Mouse (Mus musculus): ENCODE measurements around the gene Thada.
A peak's percentile ranks its signal among the peaks of the same experiment; 100 is the strongest.
"Not testable (repeated sequence)": the region's sequence is repeated elsewhere in the genome, so short reads cannot be mapped to it uniquely, and the experiment has no call there.

Thada gene

GRCm38 (mm10) chr17:84188374-84188961 is 277.5 kb downstream of the Thada start:
- peak; percentile 90 for DNase-seq (ENCODE audit: extremely low spot score, low spot score)

- DNase-seq (ENCODE audit: extremely low spot score, low spot score), result peak; percentile 96
These were observed 278.2 kb downstream of the Thada start, which contains the start of gene Zfp36l2 for GRCm38 (mm10) chr17:84187727-84188373. Gene Zfp36l2, minus strand, starts transcription at chr17:84187947.

GRCm38 (mm10) chr17:84187264-84187663 is 278.7 kb downstream of the Thada start:
- not testable (repeated sequence) for DNase-seq (ENCODE audit: extremely low spot score, low spot score)

GRCm38 (mm10) chr17:84186451-84187202 is 279.4 kb downstream of the Thada start:
- peak; percentile 77 for DNase-seq (ENCODE audit: extremely low spot score, low spot score)

DNA sequence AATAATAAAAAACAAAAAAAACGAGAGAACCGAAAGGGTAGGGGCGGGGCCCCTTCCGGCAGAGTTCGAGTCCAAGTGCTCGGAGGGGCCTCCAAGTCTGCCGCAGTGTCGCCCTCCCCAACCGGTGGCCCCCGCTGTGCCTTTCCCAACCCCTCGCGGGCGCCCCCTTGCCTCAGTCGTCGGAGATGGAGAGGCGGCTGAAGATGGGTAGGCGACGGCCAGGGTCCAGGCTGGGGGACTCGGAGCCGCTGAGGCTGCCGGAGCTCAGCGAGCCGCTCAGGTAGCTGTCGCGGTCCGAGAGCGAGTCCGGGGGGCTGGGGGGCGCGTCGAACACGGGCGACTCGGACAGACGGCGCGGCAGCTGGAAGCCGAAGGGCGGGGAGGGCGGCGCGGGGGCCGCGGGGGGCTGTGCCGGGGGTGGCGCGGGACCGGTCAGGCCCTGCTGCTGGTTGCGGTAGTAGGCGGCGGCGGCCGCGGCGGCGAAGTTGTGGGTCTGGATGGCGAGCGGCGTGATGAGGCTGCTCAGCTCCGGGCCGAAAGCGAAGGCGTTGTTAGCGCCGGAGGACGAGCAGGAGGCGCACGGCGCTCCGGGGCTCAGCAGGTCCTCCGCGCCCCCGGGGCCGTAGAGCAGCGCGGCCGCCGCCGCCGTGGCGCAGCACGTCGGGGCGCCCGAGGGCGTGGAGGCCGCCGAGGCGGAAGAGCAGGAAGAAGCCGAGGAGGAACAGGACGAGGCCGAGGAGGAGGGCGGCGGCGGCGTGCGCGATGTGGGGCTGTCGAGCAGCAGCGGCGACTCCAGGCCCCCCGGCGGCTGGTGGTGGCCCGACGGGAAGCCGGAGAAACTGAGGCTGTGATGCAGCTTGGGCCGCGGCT is 280.2 kb downstream of the Thada start:
- peak; percentile 74 for DNase-seq (ENCODE audit: extremely low spot score, low spot score)

DNA sequence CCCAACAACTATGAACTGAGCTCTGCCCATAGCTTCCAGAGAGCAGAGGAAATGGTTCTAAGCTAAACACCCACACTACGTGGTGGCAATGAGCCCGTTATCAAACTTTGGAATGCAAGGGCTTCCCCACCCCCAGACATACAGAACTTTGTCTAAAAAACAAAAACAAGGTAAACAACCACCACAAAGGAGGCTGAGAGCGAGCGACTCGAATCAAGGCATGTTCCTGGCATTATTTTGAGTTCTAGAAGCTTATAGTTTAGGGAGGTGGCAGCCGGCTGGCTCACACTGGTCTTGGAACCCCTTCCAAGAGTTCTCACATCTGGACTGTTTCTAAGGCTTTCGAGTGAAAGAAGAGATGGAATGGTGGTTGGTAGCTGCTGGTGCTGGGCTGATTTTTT is 281.0 kb downstream of the Thada start:
- peak; percentile 47 for DNase-seq (ENCODE audit: extremely low spot score, low spot score)

DNA sequence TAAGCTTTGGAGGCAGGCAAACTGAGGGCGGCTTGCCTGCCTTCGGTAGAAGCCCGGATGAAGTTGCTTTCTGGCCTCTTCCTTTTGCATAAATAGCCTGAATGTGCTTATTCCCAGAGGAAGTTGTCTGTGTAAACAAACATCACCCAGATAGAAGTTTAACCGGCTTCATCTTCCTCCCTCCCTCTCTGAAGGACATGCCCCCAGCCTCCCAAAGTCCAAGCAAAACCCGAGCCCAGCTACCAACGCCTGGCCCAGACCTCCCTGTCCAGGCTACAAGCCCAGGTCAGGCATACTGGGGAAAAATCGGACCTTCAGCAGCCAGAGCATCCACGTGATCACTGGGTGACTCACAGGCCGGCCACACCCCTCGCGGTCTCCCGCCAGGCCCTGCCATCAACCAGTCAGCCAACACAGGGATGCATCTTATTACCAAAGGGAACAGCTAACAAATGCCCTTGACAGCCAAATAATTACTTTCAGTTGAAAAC is 282.7 kb downstream of the Thada start:
- DNase-seq (ENCODE audit: extremely low spot score, low spot score), result peak; percentile 84

GRCm38 (mm10) chr17:84182311-84183271 is 283.4 kb downstream of the Thada start:
- DNase-seq (ENCODE audit: extremely low spot score, low spot score), result peak; percentile 70

DNA sequence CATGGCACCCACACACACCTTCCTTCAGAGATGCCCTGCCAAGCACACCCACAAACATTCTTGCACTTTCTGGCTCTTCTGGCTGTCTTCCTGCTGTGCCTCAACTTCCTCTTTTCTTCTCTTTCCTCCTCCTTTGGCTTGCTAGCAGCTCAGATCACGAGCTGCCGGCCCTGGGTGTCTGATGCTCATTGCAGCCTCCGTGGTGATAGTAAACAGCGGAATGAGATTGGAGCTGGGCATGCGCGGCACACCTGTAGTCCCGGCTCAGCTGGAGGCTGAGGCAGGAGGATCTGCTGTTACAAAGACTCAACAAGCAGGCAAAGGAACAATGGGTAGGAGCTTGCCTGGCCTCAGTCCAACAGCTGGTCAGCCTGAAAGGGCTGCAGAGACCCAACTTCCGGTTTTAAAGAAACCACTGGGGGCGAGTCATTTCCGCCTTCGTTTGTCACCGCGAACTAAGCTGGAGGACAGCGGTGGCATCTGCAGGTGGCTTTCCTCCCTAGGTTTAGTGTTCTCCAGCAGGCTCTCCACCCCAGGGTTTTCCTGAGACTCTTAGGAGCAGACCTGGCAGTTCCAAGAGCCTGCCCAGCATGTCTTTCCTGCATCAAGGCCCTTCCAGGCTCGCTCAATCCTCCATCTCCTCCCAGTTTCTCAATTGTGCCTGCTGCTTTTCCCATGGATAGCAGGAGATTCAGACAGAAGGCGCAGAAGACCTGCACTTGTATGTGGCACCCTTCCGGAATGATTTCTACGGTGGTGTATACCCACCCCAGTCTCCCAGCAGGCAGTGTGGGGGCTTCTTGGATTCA is 284.3 kb downstream of the Thada start:
- peak; percentile 36 for DNase-seq (ENCODE audit: extremely low spot score, low spot score)

GRCm38 (mm10) chr17:84180715-84181501 is 285.1 kb downstream of the Thada start:
- DNase-seq (ENCODE audit: extremely low spot score, low spot score), result no peak

- no peak for DNase-seq (ENCODE audit: extremely low spot score, low spot score)
These were observed 286.0 kb downstream of the Thada start for GRCm38 (mm10) chr17:84179973-84180365.

- DNase-seq (ENCODE audit: extremely low spot score, low spot score), result no peak
These were observed 286.7 kb downstream of the Thada start for GRCm38 (mm10) chr17:84179026-84179972.

- DNase-seq (ENCODE audit: extremely low spot score, low spot score), result no peak
These were observed 288.5 kb downstream of the Thada start for GRCm38 (mm10) chr17:84177481-84177880.

DNA sequence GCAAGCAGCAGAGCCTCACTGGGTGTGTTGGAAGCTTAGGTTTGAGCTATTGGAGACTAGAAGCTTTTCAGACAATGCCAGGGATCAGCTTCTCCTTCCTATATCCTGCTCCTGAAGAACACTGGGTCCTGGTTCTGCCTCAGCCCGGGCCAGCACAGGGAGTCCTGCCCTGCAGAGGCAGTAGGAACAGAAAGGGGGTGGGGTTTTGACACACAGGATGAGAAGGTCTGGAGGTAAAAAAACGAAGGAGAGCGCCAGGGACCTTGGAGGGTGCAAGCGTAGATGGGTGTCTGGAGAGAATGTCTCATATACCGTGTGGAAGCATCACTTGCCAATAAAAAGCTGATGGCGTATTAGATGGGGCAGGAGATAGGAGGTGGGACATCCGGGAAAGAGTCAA is 289.6 kb downstream of the Thada start:
- no peak for DNase-seq (ENCODE audit: extremely low spot score, low spot score)

DNA sequence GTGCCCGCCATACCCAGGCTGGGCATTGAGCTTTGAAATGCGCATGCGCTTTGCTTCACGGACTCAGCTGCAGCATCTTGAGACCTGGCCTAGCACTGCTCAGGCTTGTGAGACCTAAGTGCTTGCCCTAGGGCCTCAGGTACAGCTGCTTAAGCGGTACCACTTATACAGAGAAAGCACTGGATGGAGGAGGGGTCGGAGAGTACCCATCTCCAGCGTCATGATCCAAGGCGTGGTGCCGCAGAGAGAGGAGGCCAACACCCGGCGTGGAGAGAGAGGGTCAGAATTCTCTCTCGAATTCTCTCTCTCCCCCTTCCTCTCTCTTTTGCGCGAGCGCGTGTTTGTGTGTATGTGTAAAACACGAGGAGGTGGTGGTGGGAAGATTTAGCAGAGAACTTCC is 290.8 kb downstream of the Thada start:
- no peak for DNase-seq (ENCODE audit: extremely low spot score, low spot score)

DNA sequence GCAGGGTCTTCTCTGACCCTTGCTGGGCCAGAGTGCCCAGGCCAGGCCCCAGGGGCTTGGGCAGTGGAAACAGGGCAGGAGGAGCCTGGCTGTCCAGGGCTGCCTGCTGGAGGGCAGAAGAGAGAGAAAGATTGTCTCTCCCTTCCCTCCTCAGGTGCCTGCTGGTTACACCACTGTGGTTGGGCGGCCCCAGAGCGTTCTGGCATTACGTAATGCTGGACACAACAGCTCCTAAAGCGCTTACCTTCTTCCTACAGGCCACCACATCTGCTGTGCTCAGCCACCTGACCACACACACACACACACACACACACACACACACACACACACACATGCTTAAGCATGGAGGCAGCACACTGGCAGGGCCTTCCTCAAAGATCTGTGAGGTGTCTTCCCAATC is 298.6 kb downstream of the Thada start:
- no peak for DNase-seq (ENCODE audit: extremely low spot score, low spot score)

DNA sequence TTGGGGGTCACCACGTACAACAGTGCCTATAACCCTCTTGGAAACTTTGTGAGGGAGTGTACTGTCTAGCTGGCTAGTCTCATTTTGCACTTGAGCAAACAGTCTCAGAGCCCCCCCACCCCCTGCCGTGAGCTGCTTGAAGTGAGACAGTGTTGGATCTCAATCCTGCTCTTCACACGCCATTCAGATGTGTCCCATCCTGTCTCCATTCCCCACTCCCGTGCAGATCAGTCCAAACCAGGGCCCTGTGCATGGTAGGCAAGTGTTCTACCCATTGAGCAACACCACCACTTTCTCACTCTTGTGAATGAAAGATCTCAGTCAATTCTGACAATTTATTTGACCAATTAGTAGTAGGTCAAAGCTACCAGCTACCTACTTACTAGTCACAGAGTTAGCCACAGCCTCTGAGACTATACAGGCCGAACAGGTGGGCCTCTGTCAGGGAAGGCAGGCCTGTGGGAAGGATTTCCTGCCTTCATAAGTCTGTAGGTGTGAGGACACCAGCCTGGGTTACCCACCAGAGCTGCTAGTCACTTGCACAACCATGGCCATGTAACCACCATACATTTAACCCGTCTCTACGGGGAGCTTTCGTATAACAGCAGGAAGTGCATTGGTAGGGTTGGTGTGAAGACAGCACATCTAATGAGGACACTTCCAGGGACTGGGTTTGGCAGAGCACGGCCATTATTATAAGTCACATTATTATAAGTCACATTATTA is 299.7 kb downstream of the Thada start:
- DNase-seq (ENCODE audit: extremely low spot score, low spot score), result no peak
